Mouse (Mus musculus) E14TG2a.4 (cell line): ENCODE results near the gene Lctl.

ENCODE experiments used
- CTCF ChIP-seq: conservative IDR thresholded peaks from 2 replicates; pipeline ENCODE4 v1.5.1; 2014; ENCODE audit warnings: low read length
- NANOG ChIP-seq: IDR thresholded peaks from 2 replicates; pipeline ENCODE4 v1.6.1; 2014; ENCODE audit warnings: borderline replicate concordance, low read length, mixed read lengths

- TF ChIP-seq CTCF (peak; percentile 91), NANOG (no peak)
Observed at GRCm38 (mm10) chr9:64100442-64100841, 16.5 kb upstream of the Lctl start.
